Mouse (Mus musculus): Measurements from ENCODE around the gene Olfr66. TPM values are rescaled to one million over a fixed set of nuclear protein-coding genes. Genes with fewer than 3 reads are reported as not detected.

Gene Olfr66
- polyA plus RNA-seq, 1 experiment from 2014 or later: not detected

- no peaks in the 10 kb centered on the region for H3K4me1 ChIP-seq
- H3K27me3 ChIP-seq: no peaks in the 10 kb centered on the region
- no peak overlapping the region for H3K9ac ChIP-seq
- no peaks in the 10 kb centered on the region for H3K9me3 ChIP-seq
- H3K36me3 ChIP-seq: no peaks in the 10 kb centered on the region
- 79% methylated on average over 3 of the region's 3 CpGs for WGBS
- H3K4me3 ChIP-seq: no peak overlapping the region
- no peak for ATAC-seq (ENCODE audit: low FRiP score, low read depth)
- H3K27ac ChIP-seq: no peak overlapping the region
- no peak overlapping the region for H3K4me2 ChIP-seq (replicated peaks)
Observed at GRCm38 (mm10) chr7:103861531-103861930, 24.5 kb downstream of the Olfr66 start.

DNA sequence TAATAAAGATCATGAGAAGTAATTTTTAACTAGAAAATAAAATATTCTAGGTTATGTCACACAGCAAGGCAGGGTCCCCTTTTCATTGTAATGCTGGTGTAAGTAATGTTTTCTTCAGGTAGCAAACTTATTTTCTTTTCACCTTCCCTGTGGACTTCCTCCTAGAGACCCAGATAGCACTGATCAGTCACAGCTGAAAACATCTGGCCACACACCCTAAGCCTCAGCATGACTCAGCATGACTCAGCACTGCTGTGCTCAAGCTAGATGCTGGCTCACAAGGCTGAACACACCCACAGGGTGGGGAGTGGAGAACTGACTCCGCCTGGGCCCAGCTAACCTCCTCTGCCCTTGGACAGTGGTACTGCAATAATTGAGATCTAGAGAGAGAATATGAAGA is 25.2 kb downstream of the Olfr66 start:
- Histone ChIP-seq H3K4me2 (replicated peaks) (no peak overlapping the region), H3K27me3 (no peaks in the 10 kb centered on the region), H3K9me3 (no peaks in the 10 kb centered on the region), H3K4me1 (no peaks in the 10 kb centered on the region), H3K27ac (no peak overlapping the region), H3K36me3 (no peaks in the 10 kb centered on the region), H3K4me3 (no peak overlapping the region), H3K9ac (no peak overlapping the region)
- WGBS: 56% methylated on average over 1 of the region's 1 CpGs
- no peak; the same call in 1 of the 2 replicates for ATAC-seq (ENCODE audit: low FRiP score, low read depth)

GRCm38 (mm10) chr7:103859076-103859475 is 27.0 kb downstream of the Olfr66 start:
- H3K9me3 ChIP-seq: no peaks in the 10 kb centered on the region
- no peak overlapping the region for H3K4me3 ChIP-seq
- 59% methylated on average over 2 of the region's 2 CpGs for WGBS
- no peaks in the 10 kb centered on the region for H3K36me3 ChIP-seq
- no peak overlapping the region for H3K4me2 ChIP-seq (replicated peaks)
- H3K27ac ChIP-seq: no peak overlapping the region
- H3K27me3 ChIP-seq: no peaks in the 10 kb centered on the region
- H3K4me1 ChIP-seq: no peaks in the 10 kb centered on the region
- no peak for ATAC-seq (ENCODE audit: low FRiP score, low read depth)
- H3K9ac ChIP-seq: no peak overlapping the region

- WGBS: 63% methylated on average over 1 of the region's 1 CpGs
Observed at GRCm38 (mm10) chr7:103854669-103855068, 31.4 kb downstream of the Olfr66 start.

GRCm38 (mm10) chr7:103853090-103853489 is 33.0 kb downstream of the Olfr66 start, which contains the start of gene Hbb-y:
Gene Hbb-y, minus strand, starts transcription at chr7:103853216.
- H3K4me1 ChIP-seq: no peaks in the 10 kb centered on the region
- no peaks in the 10 kb centered on the region for H3K36me3 ChIP-seq
- no peak within 1 kb of the TSS for H3K9ac ChIP-seq
- no peak within 1 kb of the TSS for H3K4me2 ChIP-seq (replicated peaks)
- H3K27ac ChIP-seq: no peak within 1 kb of the TSS
- 60% methylated on average over 2 of the region's 2 CpGs for WGBS
- no peak within 1 kb of the TSS for H3K4me3 ChIP-seq
- H3K9me3 ChIP-seq: no peaks in the 10 kb centered on the region
- no peaks in the 10 kb centered on the region for H3K27me3 ChIP-seq
- no peak for ATAC-seq (ENCODE audit: low FRiP score, low read depth)

More at GRCm38 (mm10) chr7:103854669-103855068, 31.4 kb downstream of the Olfr66 start:
- no peak for ATAC-seq (ENCODE audit: low FRiP score, low read depth)
- no peaks in the 10 kb centered on the region for H3K36me3 ChIP-seq
- H3K9me3 ChIP-seq: no peaks in the 10 kb centered on the region
- H3K4me2 ChIP-seq (replicated peaks): no peak overlapping the region
- no peak overlapping the region for H3K4me3 ChIP-seq
- no peaks in the 10 kb centered on the region for H3K27me3 ChIP-seq
- H3K4me1 ChIP-seq: no peaks in the 10 kb centered on the region
- H3K27ac ChIP-seq: no peak overlapping the region
- no peak overlapping the region for H3K9ac ChIP-seq

GRCm38 (mm10) chr7:103844525-103845325 is 41.3 kb downstream of the Olfr66 start:
- no peak overlapping the region for H3K27ac ChIP-seq
- H3K27me3 ChIP-seq: no peaks in the 10 kb centered on the region
- no peaks in the 10 kb centered on the region for H3K4me1 ChIP-seq
- no peak for ATAC-seq (ENCODE audit: low FRiP score, low read depth)
- H3K4me3 ChIP-seq: no peak overlapping the region
- H3K9ac ChIP-seq: no peak overlapping the region
- H3K36me3 ChIP-seq: no peaks in the 10 kb centered on the region
- H3K4me2 ChIP-seq (replicated peaks): no peak overlapping the region
- 51% methylated on average over 2 of the region's 2 CpGs for WGBS
- H3K9me3 ChIP-seq: no peaks in the 10 kb centered on the region

- WGBS: 76% methylated on average over 2 of the region's 2 CpGs
- H3K36me3 ChIP-seq: no peaks in the 10 kb centered on the region
- H3K27ac ChIP-seq: no peak within 1 kb of the TSS
- no peak within 1 kb of the TSS for H3K4me2 ChIP-seq (replicated peaks)
- no peak for ATAC-seq (ENCODE audit: low FRiP score, low read depth)
- H3K4me1 ChIP-seq: no peaks in the 10 kb centered on the region
- H3K9me3 ChIP-seq: no peaks in the 10 kb centered on the region
- H3K4me3 ChIP-seq: no peak within 1 kb of the TSS
- no peaks in the 10 kb centered on the region for H3K27me3 ChIP-seq
- H3K9ac ChIP-seq: no peak within 1 kb of the TSS
Observed at GRCm38 (mm10) chr7:103843034-103843433, 43.0 kb downstream of the Olfr66 start, which contains the start of gene Hbb-bh1. Gene Hbb-bh1, minus strand, starts transcription at chr7:103843164.

GRCm38 (mm10) chr7:103840268-103840667 is 45.8 kb downstream of the Olfr66 start, which contains the start of gene Hbb-bh2:
Gene Hbb-bh2, minus strand, starts transcription at chr7:103840520.
- H3K9me3 ChIP-seq: no peaks in the 10 kb centered on the region
- 74% methylated on average over 3 of the region's 3 CpGs for WGBS
- no peaks in the 10 kb centered on the region for H3K4me1 ChIP-seq
- H3K4me2 ChIP-seq (replicated peaks): no peak within 1 kb of the TSS
- H3K9ac ChIP-seq: no peak within 1 kb of the TSS
- no peaks in the 10 kb centered on the region for H3K27me3 ChIP-seq
- no peak for ATAC-seq (ENCODE audit: low FRiP score, low read depth)
- H3K36me3 ChIP-seq: no peaks in the 10 kb centered on the region
- H3K27ac ChIP-seq: no peak within 1 kb of the TSS
- H3K4me3 ChIP-seq: no peak within 1 kb of the TSS

Other genes with a start within 250 kb of the Olfr66 start
- gene Olfr622, start 243.6 kb downstream of the Olfr66 start, polyA plus RNA-seq (2015; fragmentation: Nextera tagmentation; extraction: Ambion mirVana): not detected in 2 replicates
- gene Olfr623, start 222.6 kb downstream of the Olfr66 start, polyA plus RNA-seq (2015; fragmentation: Nextera tagmentation; extraction: Ambion mirVana): not detected in 2 replicates
- gene Olfr624, start 215.1 kb downstream of the Olfr66 start, polyA plus RNA-seq (2015; fragmentation: Nextera tagmentation; extraction: Ambion mirVana): 0.08 TPM in 1 of 2 replicates, not detected in the other
- gene Olfr625-ps1, start 203.5 kb downstream of the Olfr66 start, polyA plus RNA-seq (2015; fragmentation: Nextera tagmentation; extraction: Ambion mirVana): not detected in 2 replicates
- gene Olfr243, start 171.6 kb downstream of the Olfr66 start, polyA plus RNA-seq (2015; fragmentation: Nextera tagmentation; extraction: Ambion mirVana): not detected in 2 replicates
- gene Olfr628, start 155.9 kb downstream of the Olfr66 start, polyA plus RNA-seq (2015; fragmentation: Nextera tagmentation; extraction: Ambion mirVana): not detected in 2 replicates
- gene Olfr629, start 141.3 kb downstream of the Olfr66 start, polyA plus RNA-seq (2015; fragmentation: Nextera tagmentation; extraction: Ambion mirVana): not detected in 2 replicates
- gene Olfr630, start 128.9 kb downstream of the Olfr66 start, polyA plus RNA-seq (2015; fragmentation: Nextera tagmentation; extraction: Ambion mirVana): not detected in 2 replicates
- not detected in 2 replicates for gene Olfr69, start 114.7 kb downstream of the Olfr66 start, polyA plus RNA-seq (2015; fragmentation: Nextera tagmentation; extraction: Ambion mirVana)
- not detected in 2 replicates for gene Olfr68, start 106.6 kb downstream of the Olfr66 start, polyA plus RNA-seq (2015; fragmentation: Nextera tagmentation; extraction: Ambion mirVana)
- not detected in 2 replicates for gene Olfr67, start 94.4 kb downstream of the Olfr66 start, polyA plus RNA-seq (2015; fragmentation: Nextera tagmentation; extraction: Ambion mirVana)
- gene Hbb-bt, start 72.3 kb downstream of the Olfr66 start, polyA plus RNA-seq (2015; fragmentation: Nextera tagmentation; extraction: Ambion mirVana): 1,810 and 1,860 TPM in 2 replicates
- gene Hbb-bs, start 58.2 kb downstream of the Olfr66 start, polyA plus RNA-seq (2015; fragmentation: Nextera tagmentation; extraction: Ambion mirVana): 3,715 and 3,820 TPM in 2 replicates
- gene Hbb-bh2, start 45.7 kb downstream of the Olfr66 start, polyA plus RNA-seq (2015; fragmentation: Nextera tagmentation; extraction: Ambion mirVana): not detected in 2 replicates
- gene Hbb-bh1, start 43.1 kb downstream of the Olfr66 start, polyA plus RNA-seq (2015; fragmentation: Nextera tagmentation; extraction: Ambion mirVana): 61.1 and 82.5 TPM in 2 replicates
- gene Hbb-y, start 33.0 kb downstream of the Olfr66 start, polyA plus RNA-seq (2015; fragmentation: Nextera tagmentation; extraction: Ambion mirVana): 6,754 and 6,825 TPM in 2 replicates
- gene Olfr64, start 8.2 kb upstream of the Olfr66 start, polyA plus RNA-seq (2015; fragmentation: Nextera tagmentation; extraction: Ambion mirVana): not detected in 2 replicates
- not detected in 2 replicates for gene Olfr65, start 17.2 kb upstream of the Olfr66 start, polyA plus RNA-seq (2015; fragmentation: Nextera tagmentation; extraction: Ambion mirVana)
- gene Olfr631, start 42.6 kb upstream of the Olfr66 start, polyA plus RNA-seq (2015; fragmentation: Nextera tagmentation; extraction: Ambion mirVana): not detected in 2 replicates
- gene Olfr632, start 48.1 kb upstream of the Olfr66 start, polyA plus RNA-seq (2015; fragmentation: Nextera tagmentation; extraction: Ambion mirVana): not detected in 2 replicates
- gene Olfr633, start 58.2 kb upstream of the Olfr66 start, polyA plus RNA-seq (2015; fragmentation: Nextera tagmentation; extraction: Ambion mirVana): not detected in 2 replicates
- not detected in 2 replicates for gene Olfr635, start 84.9 kb upstream of the Olfr66 start, polyA plus RNA-seq (2015; fragmentation: Nextera tagmentation; extraction: Ambion mirVana)
- gene Olfr638, start 112.5 kb upstream of the Olfr66 start, polyA plus RNA-seq (2015; fragmentation: Nextera tagmentation; extraction: Ambion mirVana): not detected in 2 replicates
- 0.04 TPM in 1 of 2 replicates, not detected in the other for gene Olfr639, start 131.1 kb upstream of the Olfr66 start, polyA plus RNA-seq (2015; fragmentation: Nextera tagmentation; extraction: Ambion mirVana)
- gene Olfr640, start 139.3 kb upstream of the Olfr66 start, polyA plus RNA-seq (2015; fragmentation: Nextera tagmentation; extraction: Ambion mirVana): not detected in 2 replicates
- gene Olfr641, start 149.2 kb upstream of the Olfr66 start, polyA plus RNA-seq (2015; fragmentation: Nextera tagmentation; extraction: Ambion mirVana): not detected in 2 replicates
- gene Olfr642, start 166.4 kb upstream of the Olfr66 start, polyA plus RNA-seq (2015; fragmentation: Nextera tagmentation; extraction: Ambion mirVana): not detected in 2 replicates
- gene 4930516K23Rik, start 175.2 kb upstream of the Olfr66 start, polyA plus RNA-seq (2015; fragmentation: Nextera tagmentation; extraction: Ambion mirVana): not detected in 2 replicates
- 0.05 TPM in 1 of 2 replicates, not detected in the other for gene Olfr644, start 185.6 kb upstream of the Olfr66 start, polyA plus RNA-seq (2015; fragmentation: Nextera tagmentation; extraction: Ambion mirVana)
- not detected in 2 replicates for gene Olfr645, start 199.2 kb upstream of the Olfr66 start, polyA plus RNA-seq (2015; fragmentation: Nextera tagmentation; extraction: Ambion mirVana)
- not detected in 2 replicates for gene Olfr646, start 218.6 kb upstream of the Olfr66 start, polyA plus RNA-seq (2015; fragmentation: Nextera tagmentation; extraction: Ambion mirVana)
- gene Ubqln5, start 243.6 kb upstream of the Olfr66 start, polyA plus RNA-seq (2015; fragmentation: Nextera tagmentation; extraction: Ambion mirVana): not detected in 2 replicates